Mouse (Mus musculus): ENCODE results near the gene Smurf1. TPM values are rescaled to one million over a fixed set of nuclear protein-coding genes. Genes with fewer than 3 reads are reported as not detected.

Gene Smurf1
- polyA plus RNA-seq, 1 experiment, result 5.8 TPM

DNA sequence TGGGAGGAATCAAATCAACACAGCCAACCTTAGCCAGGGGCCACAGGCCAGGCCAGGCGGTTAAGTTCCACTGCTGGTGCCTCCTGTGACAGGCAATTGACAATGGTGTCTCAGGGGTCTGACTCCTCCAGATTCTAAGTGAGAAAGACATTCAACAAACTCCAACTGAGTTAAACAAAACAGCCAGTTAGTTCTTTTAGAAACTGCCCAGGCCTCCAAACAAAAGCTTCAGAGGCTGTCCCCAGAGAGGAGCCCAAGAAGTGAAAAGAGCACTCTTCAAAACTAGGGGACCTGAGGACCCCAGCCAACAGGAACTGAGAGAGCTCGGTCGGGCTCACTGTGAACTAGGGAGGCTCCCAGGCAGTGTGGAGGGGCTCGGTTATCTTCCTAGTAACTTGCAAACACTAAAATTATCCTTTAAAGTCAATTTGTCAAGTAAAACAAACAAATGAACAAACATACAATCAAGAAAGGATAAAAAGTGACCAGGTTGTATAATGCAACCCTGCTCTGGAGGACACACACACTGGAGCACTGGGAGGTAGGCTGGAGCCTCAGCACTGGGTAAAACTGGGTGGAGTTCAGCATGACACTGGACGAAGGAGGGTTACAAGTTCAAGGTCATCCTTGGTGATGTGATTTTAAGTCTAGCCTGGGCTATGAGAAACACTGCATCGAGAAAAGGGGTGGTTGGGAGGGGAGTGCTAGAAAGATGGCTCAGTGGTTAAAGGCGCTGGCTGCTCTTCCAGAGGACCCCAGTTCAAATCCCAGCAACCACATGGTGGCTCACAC lies 52.9 kb downstream of the Smurf1 start:
- TF ChIP-seq POLR2A (IDR thresholded peaks at IDR 0.05; ENCODE audit: borderline replicate concordance, control insufficient read depth, low read depth, low read length) (no peak), CTCF (IDR thresholded peaks at IDR 0.05; ENCODE audit: control insufficient read depth, insufficient read depth, low read length) (no peak)
- Histone ChIP-seq H3K27ac (ENCODE audit: control insufficient read depth, insufficient read depth, low read depth, low read length, poor library complexity) (no peak overlapping the region), H3K4me1 (ENCODE audit: control insufficient read depth, insufficient read depth, low read length) (no peaks in the 10 kb centered on the region), H3K4me3 (replicated peaks; ENCODE audit: control insufficient read depth, low read depth, low read length) (no peak overlapping the region)
- 81% methylated on average over 7 of the region's 7 CpGs for WGBS

DNA sequence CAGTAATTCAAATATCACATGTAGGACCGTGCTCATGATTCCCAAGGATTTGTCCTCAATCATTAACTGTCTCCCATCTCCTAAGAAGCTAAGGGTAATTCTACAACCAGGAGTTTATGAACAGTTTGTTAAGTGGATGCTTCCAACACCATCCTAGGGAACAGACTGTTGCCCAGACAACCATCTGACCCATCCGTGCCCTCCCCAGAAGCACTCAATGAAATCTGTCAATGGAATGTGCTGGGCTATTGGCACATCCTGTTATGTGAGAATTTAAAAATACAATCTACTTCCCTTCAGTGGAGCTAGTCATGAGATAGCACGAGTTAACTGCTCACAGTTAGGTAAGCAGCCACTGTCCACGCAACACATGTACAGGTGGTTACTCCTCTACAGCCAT lies 56.1 kb downstream of the Smurf1 start:
- Histone ChIP-seq H3K4me3 (replicated peaks; ENCODE audit: control insufficient read depth, low read depth, low read length) (no peak overlapping the region), H3K27ac (ENCODE audit: control insufficient read depth, insufficient read depth, low read depth, low read length, poor library complexity) (no peak overlapping the region), H3K4me1 (ENCODE audit: control insufficient read depth, insufficient read depth, low read length) (no peaks in the 10 kb centered on the region)
- WGBS, result 73% methylated on average over 4 of the region's 4 CpGs
- no peak for TF ChIP-seq POLR2A (IDR thresholded peaks at IDR 0.05; ENCODE audit: borderline replicate concordance, control insufficient read depth, low read depth, low read length)
- TF ChIP-seq CTCF (IDR thresholded peaks at IDR 0.05; ENCODE audit: control insufficient read depth, insufficient read depth, low read length), result no peak

DNA sequence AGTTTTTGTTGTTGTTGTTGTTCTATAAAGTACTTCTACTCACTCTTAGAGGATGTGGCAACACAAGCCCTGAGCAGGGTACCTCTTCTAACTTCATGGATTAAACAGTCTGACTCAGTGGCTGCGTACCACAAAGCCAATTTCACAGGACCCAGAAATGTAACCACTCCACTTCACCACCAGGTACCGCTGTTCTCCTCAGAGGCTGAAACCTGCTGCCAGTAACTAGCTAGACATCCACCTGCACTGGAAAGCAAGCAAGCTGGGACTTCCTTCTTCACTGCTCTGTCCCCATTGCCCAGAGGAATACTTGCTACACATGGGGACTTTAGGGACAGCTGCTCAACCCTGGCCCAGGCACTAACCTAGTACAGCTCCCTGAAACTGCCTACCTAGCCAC lies 58.1 kb downstream of the Smurf1 start:
- no peak for TF ChIP-seq CTCF (IDR thresholded peaks at IDR 0.05; ENCODE audit: control insufficient read depth, insufficient read depth, low read length)
- no peak for TF ChIP-seq POLR2A (IDR thresholded peaks at IDR 0.05; ENCODE audit: borderline replicate concordance, control insufficient read depth, low read depth, low read length)
- H3K4me3 ChIP-seq (replicated peaks; ENCODE audit: control insufficient read depth, low read depth, low read length), result no peak overlapping the region
- WGBS, result 68% methylated on average over 2 of the region's 2 CpGs
- H3K4me1 ChIP-seq (ENCODE audit: control insufficient read depth, insufficient read depth, low read length), result no peaks in the 10 kb centered on the region
- no peak overlapping the region for H3K27ac ChIP-seq (ENCODE audit: control insufficient read depth, insufficient read depth, low read depth, low read length, poor library complexity)

DNA sequence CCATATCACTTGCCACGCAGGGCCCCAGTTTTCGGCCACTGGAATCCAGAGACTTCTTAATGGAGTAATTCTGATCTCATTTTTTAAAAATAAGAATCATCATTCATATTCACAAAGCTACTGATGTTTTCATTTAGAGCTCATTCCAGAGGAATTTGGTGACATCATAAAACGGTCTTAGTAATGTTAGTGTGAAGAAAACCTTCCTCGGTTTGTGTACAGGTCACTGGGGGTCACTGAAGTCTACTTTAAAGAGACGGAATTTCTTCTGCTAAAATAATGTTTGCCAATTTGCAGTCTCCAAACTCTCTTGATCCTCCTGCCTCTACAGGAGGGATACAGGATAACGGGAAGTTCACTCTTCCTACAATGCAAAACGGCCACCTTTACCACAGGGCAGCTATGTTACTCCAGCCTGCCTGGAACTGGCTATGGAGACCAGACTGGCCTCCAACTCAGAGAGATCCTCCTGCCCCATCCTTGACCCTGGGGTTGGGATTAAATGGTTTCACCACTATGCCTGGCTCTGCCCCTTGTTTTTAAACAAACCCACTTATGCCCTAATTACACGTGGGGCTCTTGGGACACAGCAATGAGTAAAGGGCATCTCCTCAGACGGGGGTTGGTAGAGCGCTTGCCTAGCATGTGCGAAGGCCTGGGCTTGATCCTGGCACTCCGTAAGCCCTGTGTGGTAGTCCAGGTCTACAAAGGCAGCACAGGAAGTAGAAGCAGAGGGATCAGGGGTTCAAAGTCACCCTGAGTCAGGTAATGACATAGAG lies 61.1 kb downstream of the Smurf1 start:
- H3K4me3 ChIP-seq (replicated peaks; ENCODE audit: control insufficient read depth, low read depth, low read length), result no peak overlapping the region
- TF ChIP-seq CTCF (IDR thresholded peaks at IDR 0.05; ENCODE audit: control insufficient read depth, insufficient read depth, low read length), result no peak
- TF ChIP-seq POLR2A (IDR thresholded peaks at IDR 0.05; ENCODE audit: borderline replicate concordance, control insufficient read depth, low read depth, low read length), result no peak
- H3K27ac ChIP-seq (ENCODE audit: control insufficient read depth, insufficient read depth, low read depth, low read length, poor library complexity), result no peak overlapping the region
- H3K4me1 ChIP-seq (ENCODE audit: control insufficient read depth, insufficient read depth, low read length), result no peaks in the 10 kb centered on the region
- 83% methylated on average over 12 of the region's 12 CpGs for WGBS

DNA sequence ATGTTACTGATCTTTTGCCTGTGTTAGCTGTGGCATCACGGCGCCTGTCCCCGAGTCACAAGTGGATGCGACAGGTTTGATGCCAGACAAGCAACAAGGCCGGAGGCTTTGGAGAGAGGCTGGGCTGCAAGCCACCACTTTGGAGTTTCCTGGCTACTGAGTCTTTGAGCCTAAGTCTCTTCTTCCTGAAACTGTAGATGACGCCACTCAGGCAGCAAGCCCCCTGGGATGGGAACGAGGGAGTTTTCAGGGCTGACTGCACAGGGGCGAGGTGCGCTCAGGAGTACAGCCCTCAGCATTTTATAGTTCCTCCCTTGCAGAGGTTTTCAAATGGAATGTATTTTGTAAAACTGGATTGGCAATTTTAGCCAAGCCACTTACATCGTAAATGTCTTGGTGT lies 63.9 kb downstream of the Smurf1 start:
- TF ChIP-seq CTCF (IDR thresholded peaks at IDR 0.05; ENCODE audit: control insufficient read depth, insufficient read depth, low read length) (no peak), POLR2A (IDR thresholded peaks at IDR 0.05; ENCODE audit: borderline replicate concordance, control insufficient read depth, low read depth, low read length) (no peak)
- Histone ChIP-seq H3K4me1 (ENCODE audit: control insufficient read depth, insufficient read depth, low read length) (no peaks in the 10 kb centered on the region), H3K4me3 (replicated peaks; ENCODE audit: control insufficient read depth, low read depth, low read length) (no peak overlapping the region), H3K27ac (ENCODE audit: control insufficient read depth, insufficient read depth, low read depth, low read length, poor library complexity) (no peak overlapping the region)
- 88% methylated on average over 10 of the region's 10 CpGs for WGBS

DNA sequence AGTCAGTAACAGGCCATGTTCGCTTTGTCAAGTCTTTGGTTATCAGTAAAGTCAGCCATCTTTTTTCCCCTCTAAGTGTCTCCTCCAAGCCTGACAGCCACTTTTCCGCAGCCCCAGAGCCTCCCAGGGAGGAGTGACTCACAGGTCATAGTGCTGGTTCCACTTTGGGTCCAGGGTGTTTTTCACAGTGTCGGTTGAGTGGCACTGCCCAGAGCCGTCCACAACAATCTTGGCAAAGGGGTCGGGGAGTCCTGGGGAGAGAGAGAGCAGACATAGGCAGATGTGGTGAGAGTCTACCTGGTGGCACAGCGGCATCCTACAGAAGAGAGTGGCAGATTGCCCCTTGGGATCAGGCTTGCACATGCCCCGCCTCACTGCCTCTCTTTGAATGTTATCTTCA lies 64.6 kb downstream of the Smurf1 start:
- TF ChIP-seq POLR2A (IDR thresholded peaks at IDR 0.05; ENCODE audit: borderline replicate concordance, control insufficient read depth, low read depth, low read length) (no peak), CTCF (IDR thresholded peaks at IDR 0.05; ENCODE audit: control insufficient read depth, insufficient read depth, low read length) (no peak)
- H3K4me1 ChIP-seq (ENCODE audit: control insufficient read depth, insufficient read depth, low read length), result no peaks in the 10 kb centered on the region
- no peak overlapping the region for H3K27ac ChIP-seq (ENCODE audit: control insufficient read depth, insufficient read depth, low read depth, low read length, poor library complexity)
- WGBS, result 84% methylated on average over 7 of the region's 7 CpGs
- no peak overlapping the region for H3K4me3 ChIP-seq (replicated peaks; ENCODE audit: control insufficient read depth, low read depth, low read length)

DNA sequence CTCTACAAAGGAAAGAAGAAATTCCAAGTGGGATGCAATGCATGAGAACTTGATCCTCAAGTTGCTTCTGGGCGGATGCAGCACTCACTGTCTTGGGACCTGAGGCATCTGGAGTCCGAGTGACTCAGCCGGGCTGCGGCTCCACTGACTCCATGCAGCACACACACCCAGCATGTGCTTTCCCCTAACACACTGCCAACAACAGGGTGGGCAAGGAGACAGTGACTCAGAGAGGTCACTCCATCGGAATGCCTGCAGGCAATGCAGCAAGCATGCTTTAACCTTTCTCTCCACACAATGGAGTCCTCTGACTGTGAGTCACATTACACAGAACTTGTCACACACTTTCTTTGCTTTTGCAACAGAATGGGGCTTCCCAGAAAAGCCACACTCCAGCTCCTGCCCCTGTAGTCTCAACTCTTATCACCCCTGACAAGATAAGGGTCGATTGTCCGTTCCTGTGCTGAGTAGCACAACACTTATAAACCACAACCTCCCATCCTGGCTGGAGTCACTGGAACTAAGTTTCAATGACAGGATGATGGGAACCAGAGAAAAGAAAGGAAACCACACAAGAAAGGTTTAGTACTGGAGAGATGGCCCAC lies 67.1 kb downstream of the Smurf1 start:
- no peak for TF ChIP-seq POLR2A (IDR thresholded peaks at IDR 0.05; ENCODE audit: borderline replicate concordance, control insufficient read depth, low read depth, low read length)
- no peak for TF ChIP-seq CTCF (IDR thresholded peaks at IDR 0.05; ENCODE audit: control insufficient read depth, insufficient read depth, low read length)
- Histone ChIP-seq H3K4me3 (replicated peaks; ENCODE audit: control insufficient read depth, low read depth, low read length) (no peak overlapping the region), H3K4me1 (ENCODE audit: control insufficient read depth, insufficient read depth, low read length) (no peaks in the 10 kb centered on the region), H3K27ac (ENCODE audit: control insufficient read depth, insufficient read depth, low read depth, low read length, poor library complexity) (no peak overlapping the region)
- WGBS, result 75% methylated on average over 7 of the region's 7 CpGs

DNA sequence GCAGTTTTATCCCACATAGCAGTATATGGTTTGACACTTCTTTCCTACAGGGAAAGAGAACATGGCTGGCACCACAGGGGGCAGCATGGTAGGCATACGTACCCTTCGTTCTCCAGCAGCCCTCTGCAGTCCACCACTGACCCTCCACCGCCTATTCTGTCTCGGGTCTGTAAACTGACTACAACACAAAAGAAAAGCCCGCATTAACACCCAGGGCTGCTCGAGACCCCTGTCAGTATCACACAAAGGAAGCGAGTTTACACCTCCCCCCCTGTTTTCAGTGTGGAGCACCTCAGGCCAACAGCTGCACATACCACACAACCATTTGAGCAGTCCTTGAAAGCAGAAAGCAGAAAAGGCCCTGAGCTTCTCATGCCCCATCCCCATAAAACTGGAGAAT lies 67.8 kb downstream of the Smurf1 start:
- 87% methylated on average over 7 of the region's 7 CpGs for WGBS
- no peak overlapping the region for H3K4me3 ChIP-seq (replicated peaks; ENCODE audit: control insufficient read depth, low read depth, low read length)
- no peak overlapping the region for H3K27ac ChIP-seq (ENCODE audit: control insufficient read depth, insufficient read depth, low read depth, low read length, poor library complexity)
- no peaks in the 10 kb centered on the region for H3K4me1 ChIP-seq (ENCODE audit: control insufficient read depth, insufficient read depth, low read length)
- TF ChIP-seq CTCF (IDR thresholded peaks at IDR 0.05; ENCODE audit: control insufficient read depth, insufficient read depth, low read length), result no peak
- TF ChIP-seq POLR2A (IDR thresholded peaks at IDR 0.05; ENCODE audit: borderline replicate concordance, control insufficient read depth, low read depth, low read length), result no peak
